Mouse (Mus musculus): ENCODE data around the gene Hoxa13.

DNA sequence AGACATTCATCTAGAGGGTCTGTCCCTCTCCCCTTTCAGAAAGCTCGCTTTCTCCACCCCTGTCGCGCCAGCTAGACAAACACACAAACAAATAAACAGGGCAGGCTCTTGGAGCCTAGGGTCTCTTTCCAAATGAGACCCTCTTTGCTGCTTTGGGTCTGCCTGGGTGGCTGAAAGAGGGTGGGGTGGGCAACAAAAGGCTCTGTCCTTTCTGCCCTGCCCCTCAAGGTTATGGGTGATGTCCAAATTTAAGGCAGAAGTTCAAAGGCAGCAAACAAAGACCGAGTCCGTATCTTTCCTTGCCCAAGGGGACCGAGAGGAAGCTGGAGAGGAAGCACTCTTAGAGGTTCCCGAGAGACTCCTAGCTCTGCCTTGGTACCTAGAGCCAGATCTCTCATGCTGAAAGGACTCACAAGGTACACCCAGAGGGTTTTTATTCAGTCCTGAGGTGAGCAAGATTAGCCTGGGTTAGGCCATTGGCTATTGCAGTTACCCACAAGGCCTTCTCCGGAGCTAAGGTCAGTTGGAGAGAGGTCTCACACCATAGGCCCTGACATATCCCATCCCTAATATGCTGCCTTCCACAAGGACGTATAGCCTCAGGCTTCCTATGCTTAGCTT, 19.6 kb downstream of the Hoxa13 start:
- TF ChIP-seq CTCF (IDR thresholded peaks at IDR 0.05; ENCODE audit: insufficient read depth, low read length) = no peak
- no peak for TF ChIP-seq POLR2A (IDR thresholded peaks at IDR 0.05; ENCODE audit: borderline replicate concordance, extremely low read depth, low read depth, low read length)

Data from lung, adult 2 months (tissue).